Mouse (Mus musculus) spleen, postnatal 4 days (tissue): ENCODE results near the gene Filip1.

Source experiments
- DNase-seq, 2 experiments: peaks; one replicate each; pipeline ENCODE4 v3.0.0; 2022; ENCODE audit warnings: low spot score in 2 of 2

Filip1 gene

DNA sequence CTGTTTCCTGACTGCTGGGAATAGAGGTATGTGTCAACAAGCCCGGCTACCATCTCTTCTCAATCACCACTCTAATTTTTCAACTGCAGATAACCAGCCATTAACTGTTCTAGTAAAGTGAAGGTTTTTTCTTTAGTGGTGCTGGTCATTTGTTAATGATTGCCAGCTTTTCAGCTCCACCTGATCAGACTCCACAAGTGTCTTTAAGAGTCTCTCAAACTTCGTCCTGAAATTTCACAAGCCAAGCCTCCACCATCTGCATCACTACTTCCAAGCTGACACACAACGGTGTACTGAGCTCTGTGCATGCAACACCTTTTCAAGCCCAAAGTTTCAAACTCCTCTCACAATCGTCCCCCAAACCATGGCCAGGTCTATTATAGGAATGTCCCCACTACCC, 247.3 kb downstream of the Filip1 start:
- no peak for DNase-seq
